Mouse (Mus musculus): ENCODE measurements around the gene Ogt.

The Ogt gene

DNA sequence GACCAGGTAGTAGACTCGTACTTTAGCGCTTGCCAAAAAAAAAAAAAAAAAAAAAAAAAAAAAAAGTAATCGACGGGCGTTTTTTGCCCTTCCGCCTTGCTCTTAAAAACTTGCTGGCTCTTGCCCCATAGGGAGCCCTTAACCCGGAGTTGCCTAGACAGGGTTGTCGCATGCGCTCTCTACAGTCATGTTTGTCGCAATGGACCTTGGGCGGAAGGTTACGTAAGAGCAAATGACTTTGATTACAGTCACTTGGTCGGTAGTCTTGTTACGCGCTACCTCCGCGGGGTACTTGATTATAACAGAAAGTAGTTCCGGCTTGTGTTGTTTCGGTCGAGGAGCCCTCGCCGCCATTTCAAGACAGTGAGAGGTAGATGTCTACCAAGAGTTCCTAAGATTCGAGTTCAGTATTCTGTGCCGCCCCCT is at the start of gene Ogt:
Gene Ogt, plus strand, starts transcription at position 320 of the 426 bp plus-strand sequence.
- peak; percentile 82 for DNase-seq (ENCODE audit: extremely low read depth, low read depth, low spot score)

DNA sequence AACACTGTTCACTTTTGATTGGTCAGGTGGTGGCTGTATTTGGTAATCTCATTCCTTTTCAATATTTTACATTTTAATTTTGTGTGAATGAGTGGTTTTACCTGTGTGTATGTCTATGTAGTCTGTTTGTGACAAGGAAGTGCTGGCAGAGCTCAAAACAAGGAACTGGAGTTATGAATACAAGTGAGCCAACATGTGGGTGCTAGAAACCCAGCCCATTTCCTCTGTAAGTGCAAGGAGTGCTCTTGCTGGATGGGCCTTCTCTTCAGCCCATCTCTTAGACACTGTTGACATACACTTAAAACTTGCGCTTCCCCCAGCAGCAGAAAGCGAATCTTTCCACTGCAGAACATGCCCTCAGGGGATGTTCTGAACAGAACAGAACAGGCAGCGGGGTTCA is 23.7 kb upstream of the Ogt start:
- no peak for DNase-seq (ENCODE audit: extremely low read depth, low read depth, low spot score)

GRCm38 (mm10) chrX:101617889-101618288 is 22.0 kb upstream of the Ogt start:
- no peak for DNase-seq (ENCODE audit: extremely low read depth, low read depth, low spot score)

DNA sequence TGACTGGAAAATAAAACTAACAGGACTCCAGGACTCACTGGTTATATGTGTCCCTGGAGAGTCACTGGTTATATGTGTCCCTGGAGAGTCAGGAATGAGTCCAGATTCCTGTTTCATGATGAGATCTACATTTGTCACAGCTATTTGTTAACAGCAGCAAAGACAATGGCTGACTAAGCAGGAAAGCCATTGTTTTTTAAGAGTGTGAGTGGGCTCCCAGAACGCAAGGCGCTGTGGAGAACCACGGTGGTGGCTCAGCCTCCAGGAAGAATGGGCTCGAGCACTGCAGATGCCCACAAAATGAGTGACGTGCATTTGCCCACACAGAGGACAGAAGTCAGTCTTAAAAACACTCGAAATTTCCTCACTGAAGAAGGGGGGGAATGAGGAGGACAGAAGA is 19.5 kb upstream of the Ogt start:
- no peak for DNase-seq (ENCODE audit: extremely low read depth, low read depth, low spot score)

GRCm38 (mm10) chrX:101622539-101622938 is 17.3 kb upstream of the Ogt start:
- DNase-seq (ENCODE audit: extremely low read depth, low read depth, low spot score) = no peak

DNA sequence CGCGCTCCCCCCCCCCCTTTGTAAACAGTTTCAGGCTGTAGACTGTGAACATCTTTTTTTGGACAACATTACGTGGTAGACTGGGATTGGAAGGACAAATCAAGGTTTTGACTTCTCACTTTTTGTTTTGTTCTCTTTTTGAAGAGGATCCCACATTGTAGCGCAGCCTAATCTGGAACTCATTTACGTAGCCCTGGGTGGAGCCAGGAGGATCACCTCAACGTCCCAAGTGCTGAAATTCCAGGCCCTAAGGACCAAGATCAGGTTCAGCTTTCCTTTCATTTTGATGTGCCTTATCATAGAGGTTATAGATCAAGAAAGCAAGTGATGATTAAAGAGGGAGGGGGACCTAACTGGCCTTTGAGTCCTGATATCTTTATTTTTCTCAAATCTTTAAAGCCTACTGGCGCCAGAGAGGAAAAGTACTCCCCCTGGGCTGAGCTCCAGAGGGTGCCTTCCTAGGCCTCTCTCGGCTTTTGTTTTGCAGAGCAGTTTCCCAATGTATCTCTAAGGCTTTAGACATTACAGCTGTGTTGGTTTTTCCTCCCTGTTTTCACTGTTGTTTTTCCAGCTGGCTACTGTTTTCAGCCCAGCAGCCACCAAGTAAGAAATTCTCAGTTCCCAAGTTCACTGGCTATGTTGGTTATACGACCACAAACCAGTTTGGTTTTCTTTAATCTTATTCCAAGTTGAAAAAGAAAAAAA is 2.9 kb upstream of the Ogt start:
- DNase-seq (ENCODE audit: extremely low read depth, low read depth, low spot score) = no peak

GRCm38 (mm10) chrX:101638856-101639255 is 1.0 kb upstream of the Ogt start:
- no peak for DNase-seq (ENCODE audit: extremely low read depth, low read depth, low spot score)

DNA sequence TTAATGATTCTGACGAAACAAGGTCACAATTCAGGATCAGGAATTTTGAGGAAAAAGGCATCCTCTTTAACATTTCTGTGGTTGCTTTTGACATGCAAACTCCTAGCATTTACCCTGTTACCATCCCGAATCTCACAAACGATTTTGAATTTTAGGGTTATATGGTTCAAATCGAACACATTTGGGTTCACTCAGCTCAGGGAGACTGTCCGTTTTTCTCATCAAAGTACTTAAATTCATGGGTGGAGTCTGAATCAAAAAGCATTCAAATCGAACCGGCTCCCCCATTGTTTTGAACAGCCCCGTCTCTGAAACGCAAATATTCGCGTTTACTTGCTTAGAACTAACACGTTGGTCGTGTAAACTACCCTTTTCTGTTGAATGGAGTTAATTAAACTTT is 554 bp upstream of the Ogt start:
- no peak for DNase-seq (ENCODE audit: extremely low read depth, low read depth, low spot score)

- DNase-seq (ENCODE audit: extremely low read depth, low read depth, low spot score) = no peak
Measured at GRCm38 (mm10) chrX:101640194-101641160, 617 bp downstream of the Ogt start.

DNA sequence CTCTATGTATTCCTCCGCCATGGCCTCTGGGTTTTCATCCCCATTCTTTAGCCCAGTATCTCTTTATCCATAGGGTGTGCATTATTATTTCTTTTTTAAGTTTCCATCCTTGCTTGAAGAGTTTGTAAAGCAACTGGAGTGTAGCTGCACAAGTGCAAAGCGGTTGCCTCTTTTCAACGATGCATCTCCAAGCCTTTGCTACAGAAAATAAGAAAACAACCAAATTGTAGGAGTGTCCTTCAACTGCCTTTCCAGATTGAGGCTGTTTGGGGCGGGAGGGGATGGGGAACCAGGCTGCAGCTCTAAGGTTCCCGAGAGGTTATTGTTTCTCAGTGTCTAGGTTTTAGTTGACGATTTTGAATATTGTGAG is 1.3 kb downstream of the Ogt start:
- DNase-seq (ENCODE audit: extremely low read depth, low read depth, low spot score) = no peak

GRCm38 (mm10) chrX:101642091-101642490 is 2.2 kb downstream of the Ogt start:
- no peak for DNase-seq (ENCODE audit: extremely low read depth, low read depth, low spot score)

DNA sequence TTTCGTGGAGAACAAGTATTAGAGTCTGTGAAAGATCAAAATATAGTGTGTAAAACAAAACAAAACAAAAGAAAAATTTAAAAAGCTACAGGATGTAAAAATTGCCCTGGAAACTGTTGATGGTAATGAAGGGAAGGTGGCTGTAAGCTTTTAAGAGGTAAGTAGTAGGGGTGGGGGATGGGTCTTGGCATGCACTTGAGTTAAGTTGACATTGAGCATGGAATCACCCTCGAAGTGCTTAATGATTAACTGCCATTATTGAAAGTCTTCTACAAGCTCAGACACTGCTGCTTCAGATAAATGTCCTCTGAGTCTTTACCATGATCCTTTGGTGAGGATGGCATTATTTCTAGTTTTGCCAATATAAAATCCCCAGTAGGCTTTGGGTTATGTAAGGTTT is 5.4 kb downstream of the Ogt start:
- no peak for DNase-seq (ENCODE audit: extremely low read depth, low read depth, low spot score)

DNA sequence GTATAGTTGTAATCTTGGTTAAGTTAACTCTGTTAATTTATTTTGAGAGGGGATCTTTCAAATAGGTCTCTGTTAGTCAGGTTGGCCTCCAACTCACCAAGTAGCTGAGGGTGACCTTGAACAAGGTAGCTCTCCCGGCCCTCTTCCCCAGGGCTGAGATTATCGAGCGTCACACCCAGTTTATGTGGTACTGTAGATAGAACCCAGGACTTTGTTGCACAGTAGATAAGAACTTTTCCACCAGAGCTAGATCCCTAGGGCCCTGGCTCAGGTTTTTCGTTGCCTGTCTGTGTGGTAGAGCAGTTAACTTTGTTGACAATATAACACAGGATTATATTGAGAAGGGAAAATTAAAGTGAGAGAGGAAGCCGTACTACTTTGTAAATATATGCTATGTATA is 6.8 kb downstream of the Ogt start:
- no peak for DNase-seq (ENCODE audit: extremely low read depth, low read depth, low spot score)

- DNase-seq (ENCODE audit: extremely low read depth, low read depth, low spot score) = no peak
Measured at GRCm38 (mm10) chrX:101695686-101696085, 55.8 kb downstream of the Ogt start.

DNA sequence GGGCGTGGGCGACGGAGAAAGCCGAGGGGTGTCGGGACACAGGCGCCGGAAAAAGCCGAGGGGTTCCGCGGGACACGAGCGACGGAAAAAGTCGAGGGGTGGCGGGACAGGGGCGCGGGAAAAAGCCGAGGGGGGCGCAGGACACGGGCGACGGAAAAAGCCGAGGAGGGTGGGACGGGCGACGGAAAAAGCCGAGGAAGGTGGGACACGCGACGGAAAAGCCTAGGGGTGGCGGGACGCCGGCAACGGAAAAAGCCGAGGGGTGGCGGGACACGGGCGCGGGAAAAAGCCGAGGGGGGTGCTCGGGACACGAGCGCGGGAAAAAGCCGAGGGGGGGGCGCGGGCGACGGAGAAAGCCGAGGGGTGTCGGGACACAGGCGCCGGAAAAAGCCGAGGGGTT is 57.7 kb downstream of the Ogt start:
- no peak for DNase-seq (ENCODE audit: extremely low read depth, low read depth, low spot score)

DNA sequence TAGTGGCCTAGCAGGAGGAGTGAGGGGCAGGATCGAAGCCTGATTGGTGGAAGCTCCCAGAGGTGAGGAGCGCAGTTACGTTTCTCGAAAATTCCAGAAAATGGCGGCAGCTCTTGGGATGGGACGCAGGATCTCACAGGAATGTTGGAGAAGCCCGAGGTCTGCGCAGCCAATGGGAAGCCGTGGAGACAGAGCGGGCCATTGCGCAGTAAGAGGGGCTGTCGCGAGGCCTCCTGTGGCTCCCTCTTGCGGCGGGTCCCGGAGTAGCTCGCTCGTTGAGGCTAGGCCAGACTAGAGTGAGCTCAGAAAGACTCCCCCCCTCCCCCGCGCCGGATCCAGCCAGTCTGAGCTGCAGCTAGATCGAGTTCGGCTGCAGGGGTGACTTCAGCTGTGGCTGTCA is 58.4 kb downstream of the Ogt start:
- DNase-seq (ENCODE audit: extremely low read depth, low read depth, low spot score) = no peak

- DNase-seq (ENCODE audit: extremely low read depth, low read depth, low spot score) = no peak
Measured at GRCm38 (mm10) chrX:101705111-101705510, 65.3 kb downstream of the Ogt start.

GRCm38 (mm10) chrX:101720401-101720800 is 80.5 kb downstream of the Ogt start:
- no peak for DNase-seq (ENCODE audit: extremely low read depth, low read depth, low spot score)

DNA sequence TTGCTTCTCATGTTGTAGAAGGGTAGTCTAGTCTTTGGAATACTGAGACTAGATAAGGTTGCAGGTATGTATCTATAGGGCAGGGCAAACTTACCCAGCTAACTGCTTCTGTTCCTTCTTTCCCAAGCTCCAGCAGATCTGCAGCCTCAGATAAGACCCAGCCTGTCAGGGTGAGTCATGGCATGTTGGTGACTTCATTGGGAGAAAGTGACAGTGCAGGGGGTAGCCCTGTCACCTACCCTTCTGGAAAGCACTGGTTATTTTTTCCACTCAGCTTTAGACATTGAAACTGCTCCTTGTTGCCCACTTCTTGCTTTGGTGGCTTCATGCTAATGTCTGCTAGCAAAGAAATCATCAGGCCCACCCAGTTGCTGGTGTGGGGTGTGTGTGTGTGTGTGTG is 90.2 kb downstream of the Ogt start:
- DNase-seq (ENCODE audit: extremely low read depth, low read depth, low spot score) = no peak

DNA sequence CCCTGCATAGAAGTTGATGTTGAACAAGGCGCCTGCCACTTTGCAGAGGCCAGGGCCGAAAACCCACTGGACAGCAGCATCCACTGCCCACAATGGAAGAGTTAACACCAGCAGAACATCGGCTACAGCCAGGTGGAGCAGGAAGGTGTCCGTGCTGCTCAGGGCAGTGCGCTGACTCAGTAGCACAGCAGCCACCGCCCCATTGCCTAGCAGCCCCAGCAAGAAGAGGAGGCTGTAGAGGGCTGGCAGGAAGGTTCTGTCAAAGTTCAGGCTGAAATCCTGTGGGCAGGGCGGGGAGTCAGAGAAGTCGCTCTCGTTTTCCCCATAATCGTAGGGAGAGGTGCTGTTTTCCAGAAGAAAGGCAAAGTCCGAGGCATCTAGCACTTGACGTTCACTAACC is 92.8 kb downstream of the Ogt start:
- no peak for DNase-seq (ENCODE audit: extremely low read depth, low read depth, low spot score)

DNA sequence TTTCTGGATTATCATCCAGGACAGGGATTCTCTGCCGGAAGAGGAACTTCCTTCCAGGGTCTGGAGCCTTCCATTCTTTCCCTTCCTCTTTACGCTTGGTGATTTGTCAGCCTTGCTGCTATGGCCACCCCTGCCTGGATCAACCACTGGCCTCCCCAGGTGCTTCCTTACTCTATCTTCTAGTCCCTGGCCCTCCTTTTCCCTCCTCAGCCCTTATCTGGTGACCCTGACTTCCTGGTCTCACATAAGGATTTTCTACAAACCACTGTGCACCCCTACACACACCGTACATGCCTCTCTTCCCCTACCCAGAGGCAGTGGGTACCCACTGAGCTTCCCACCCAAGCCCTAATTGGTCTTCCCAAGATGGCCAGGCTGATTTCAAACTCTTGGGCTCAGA is 93.4 kb downstream of the Ogt start:
- DNase-seq (ENCODE audit: extremely low read depth, low read depth, low spot score) = no peak

GRCm38 (mm10) chrX:101733828-101734319 is 94.0 kb downstream of the Ogt start, which contains the start of gene Cxcr3:
Cxcr3 (minus strand) TSS chrX:101734269.
- no peak for DNase-seq (ENCODE audit: extremely low read depth, low read depth, low spot score)
